In the genomic region with DNA sequence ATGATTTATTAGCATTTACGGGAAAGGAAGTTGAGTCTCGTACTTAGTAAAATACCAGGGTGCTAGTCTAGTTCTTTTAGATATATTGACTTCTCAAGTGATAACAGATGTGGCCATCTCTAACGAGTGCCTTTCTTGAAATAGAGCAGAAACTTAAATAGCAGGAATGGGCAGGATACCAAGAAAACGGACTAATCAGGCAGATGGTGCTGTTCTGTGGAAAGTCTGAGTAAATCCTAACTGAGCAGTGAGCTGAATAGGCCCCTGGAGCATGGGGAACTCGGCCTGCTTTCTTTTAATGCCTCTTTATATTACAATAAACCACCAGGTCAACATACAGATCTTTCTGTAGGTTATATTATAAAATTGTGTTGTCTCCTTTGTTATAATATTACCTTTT, we compare ENCODE assay signal across 10 mouse cellular contexts. TPM values are rescaled to one million over a fixed set of nuclear protein-coding genes. Genes with fewer than 3 reads are reported as not detected.
A peak's percentile ranks its signal among the peaks of the same experiment; 100 is the strongest.
DNase-seq lines count a peak whose midpoint lies in the region; ATAC-seq lines count a peak whose summit lies in the region.
"Had no signal": no experiment of that assay in that cellular context is flagged by ENCODE, and none has a peak within 500 bp of the region (broad histone marks: within the 10 kb centered on the region; RNA-seq: fewer than 3 reads in every experiment).

No protein-coding gene starts in this region.

- DNase-seq in frontal cortex, postnatal 25 days (ENCODE audit: low spot score in 2 of 2) = no peak
- peak; percentile 3 for DNase-seq in retina, postnatal 1 day
- DNase-seq in retina, embryonic 14.5 days (ENCODE audit: low spot score) = no peak
- peak; percentile 42 to 50 for DNase-seq in layer of hippocampus, adult 8-10 months (ENCODE audit: low spot score in 2 of 2)
- peak; percentile 82 for DNase-seq in telencephalon, adult 2 months (ENCODE audit: low read depth, low spot score)
- DNase-seq in urinary bladder, postnatal 25 days (ENCODE audit: low spot score) = no peak
- DNase-seq: liver, postnatal 0 days had no signal

- ATAC-seq in frontal cortex, adult (ENCODE audit: low TSS enrichment) = peak; percentile 98
- ATAC-seq in megakaryocyte progenitor cell, adult 5-6 weeks (replicated peaks; ENCODE audit: poor library complexity) = no peak
- ATAC-seq: activated CD4-positive, CD25-positive, alpha-beta regulatory T cell, adult 4 months; liver, postnatal 0 days had no signal

RNA-seq across cellular contexts. Expression of gene Rasa1, which starts 22.0 kb away (rescaled TPM):
- total RNA-seq in layer of hippocampus, adult 8-10 months (2022) = 10 to 100 TPM; 69.6 to 75.9 (median 72.6) TPM
- total RNA-seq in megakaryocyte progenitor cell, adult 5-6 weeks (2015) = 79.0 and 82.7 TPM in 2 replicates
- total RNA-seq in megakaryocyte progenitor cell, adult 5-6 weeks (2017) = 51.4 and 57.1 TPM in 2 replicates

Comparison
In these comparisons a context has a peak if more than half of its experiments do, and no peak if none do; other contexts are left out.
1. DNase-seq: peak in retina, postnatal 1 day (single experiment), layer of hippocampus, adult 8-10 months (2 of 2) and telencephalon, adult 2 months (single experiment); none in frontal cortex, postnatal 25 days (0 of 2), retina, embryonic 14.5 days (single experiment) and urinary bladder, postnatal 25 days (single experiment).